Mouse (Mus musculus) forelimb bud, embryonic 11.5 days (tissue): ENCODE data around the gene Fam78b.

Source experiments
- DNase-seq: peaks from one replicate; pipeline ENCODE4 v3.0.0-alpha.2; 2012; ENCODE audit warnings: low read depth, low spot score

Fam78b gene

GRCm38 (mm10) chr1:167001174-167001843, at the start of gene Fam78b:
Gene Fam78b, plus strand, starts transcription at chr1:167001417.
- DNase-seq, result no peak

GRCm38 (mm10) chr1:166964508-166964907, 36.7 kb upstream of the Fam78b start:
- peak; percentile 85 for DNase-seq

- DNase-seq, result no peak
Observed at GRCm38 (mm10) chr1:166968271-166968670, 32.9 kb upstream of the Fam78b start.

- no peak for DNase-seq
Observed at GRCm38 (mm10) chr1:166973731-166974130, 27.5 kb upstream of the Fam78b start.

GRCm38 (mm10) chr1:166978611-166979010, 22.6 kb upstream of the Fam78b start:
- no peak for DNase-seq

GRCm38 (mm10) chr1:166994266-166994665, 7.0 kb upstream of the Fam78b start:
- DNase-seq, result peak; percentile 35

- DNase-seq, result no peak
Observed at GRCm38 (mm10) chr1:166996250-166996649, 5.0 kb upstream of the Fam78b start.

GRCm38 (mm10) chr1:166996811-166997210, 4.4 kb upstream of the Fam78b start:
- no peak for DNase-seq

GRCm38 (mm10) chr1:167000529-167001173, 566 bp upstream of the Fam78b start:
- peak; percentile 53 for DNase-seq

GRCm38 (mm10) chr1:167001844-167002485, 748 bp downstream of the Fam78b start:
- no peak for DNase-seq

GRCm38 (mm10) chr1:167002486-167002850, 1.3 kb downstream of the Fam78b start:
- peak; percentile 73 for DNase-seq

GRCm38 (mm10) chr1:167004621-167005020, 3.4 kb downstream of the Fam78b start:
- DNase-seq, result no peak

GRCm38 (mm10) chr1:167007341-167007740, 6.1 kb downstream of the Fam78b start:
- DNase-seq, result no peak

- no peak for DNase-seq
Observed at GRCm38 (mm10) chr1:167010190-167010589, 9.0 kb downstream of the Fam78b start.

GRCm38 (mm10) chr1:167011301-167011700, 10.1 kb downstream of the Fam78b start:
- DNase-seq, result no peak

- no peak for DNase-seq
Observed at GRCm38 (mm10) chr1:167012616-167013015, 11.4 kb downstream of the Fam78b start.

- no peak for DNase-seq
Observed at GRCm38 (mm10) chr1:167013234-167013864, 12.1 kb downstream of the Fam78b start.

- DNase-seq, result no peak
Observed at GRCm38 (mm10) chr1:167016269-167016668, 15.1 kb downstream of the Fam78b start.

GRCm38 (mm10) chr1:167022001-167022424, 20.8 kb downstream of the Fam78b start:
- DNase-seq, result no peak

- no peak for DNase-seq
Observed at GRCm38 (mm10) chr1:167022541-167023121, 21.4 kb downstream of the Fam78b start.

- no peak for DNase-seq
Observed at GRCm38 (mm10) chr1:167023794-167024193, 22.6 kb downstream of the Fam78b start.

- no peak for DNase-seq
Observed at GRCm38 (mm10) chr1:167024961-167025360, 23.7 kb downstream of the Fam78b start.
